Comparison of ENCODE assay signal across 8 mouse cellular contexts in the genomic region with DNA sequence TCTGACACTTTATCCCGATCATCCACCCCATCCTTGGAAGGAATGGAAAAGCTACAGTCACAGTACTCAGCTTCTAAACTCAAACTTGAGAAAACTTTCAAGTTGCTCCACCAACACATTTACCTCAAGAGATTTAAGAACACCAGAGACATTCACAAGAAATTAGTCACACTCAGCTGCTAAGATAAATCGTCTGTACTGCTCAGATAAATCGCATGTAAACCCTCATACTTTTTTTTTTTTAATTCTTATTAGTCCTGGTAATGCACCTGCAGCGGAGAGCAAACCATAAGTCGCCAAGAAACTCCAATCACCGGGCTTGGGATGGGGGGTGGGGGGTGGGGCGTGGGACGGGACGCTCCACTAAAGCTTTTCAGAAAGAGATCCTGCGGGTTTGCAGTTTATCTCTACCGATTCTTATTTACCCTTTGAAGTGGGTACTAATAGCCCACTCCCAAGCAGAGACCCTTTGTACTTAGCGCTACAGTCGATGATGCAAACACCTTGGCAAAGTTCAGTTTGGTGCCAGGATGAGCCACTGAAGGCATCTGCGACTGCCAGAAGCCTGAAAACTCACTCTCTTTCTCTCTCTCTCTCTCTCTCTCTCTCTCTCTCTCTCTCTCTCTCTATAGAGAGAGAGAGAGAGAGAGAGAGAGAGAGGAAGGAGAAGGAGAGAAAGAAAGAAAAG. TPM values are rescaled to one million over a fixed set of nuclear protein-coding genes. Genes with fewer than 3 reads are reported as not detected.
DNase-seq lines count a peak whose midpoint lies in the region; ATAC-seq lines count a peak whose summit lies in the region.

No protein-coding gene starts in this region.

- no peak for ATAC-seq in kidney, embryonic 15.5 days (replicated peaks; ENCODE audit: low FRiP score)
- no peak for ATAC-seq in midbrain, embryonic 12.5 days (ENCODE audit: low FRiP score, low read depth)

- H3K27ac ChIP-seq in kidney, embryonic 15.5 days: no peak overlapping the region
- H3K27ac ChIP-seq in hindbrain, embryonic 10.5 days: peak overlapping the region; percentile 91
- no peak overlapping the region for H3K27ac ChIP-seq in midbrain, embryonic 12.5 days (replicated peaks)

- intact Hi-C loops in left cerebral cortex, postnatal 36 days (cut with DNase I): no loop called here

- H3K36me3 ChIP-seq in kidney, embryonic 15.5 days: no peaks in the 10 kb centered on the region
- 0 out of 2 replicates have a peak, but pooled peaks cover 3% of the 10 kb centered on the region for H3K36me3 ChIP-seq in hindbrain, embryonic 10.5 days
- no peaks in the 10 kb centered on the region for H3K36me3 ChIP-seq in midbrain, embryonic 12.5 days

- H3K4me2 ChIP-seq in kidney, embryonic 15.5 days: peak overlapping the region; percentile 88
- H3K4me2 ChIP-seq in midbrain, embryonic 12.5 days (replicated peaks): peak overlapping the region; percentile 76

- no peaks in the 10 kb centered on the region for H3K9me3 ChIP-seq in kidney, embryonic 15.5 days (replicated peaks)
- no peaks in the 10 kb centered on the region for H3K9me3 ChIP-seq in hindbrain, embryonic 10.5 days
- H3K9me3 ChIP-seq in midbrain, embryonic 12.5 days: no peaks in the 10 kb centered on the region

- peak overlapping the region; percentile 85 for H3K4me3 ChIP-seq in kidney, embryonic 15.5 days (replicated peaks)
- peak overlapping the region; percentile 90 for H3K4me3 ChIP-seq in hindbrain, embryonic 10.5 days
- H3K4me3 ChIP-seq in midbrain, embryonic 12.5 days: peak overlapping the region; percentile 85

- DNase-seq in kidney, postnatal 14 days: no peak
- peak; percentile 30 for DNase-seq in NIH3T3 (ENCODE audit: low read depth)
- no peak for DNase-seq in hindbrain, embryonic 10.5 days (ENCODE audit: low spot score)
- DNase-seq in adrenal gland, postnatal 25 days: no peak
- no peak for DNase-seq in spleen, postnatal 4 days (ENCODE audit: low spot score in 2 of 2)
- DNase-seq in left cerebral cortex, postnatal 36 days (ENCODE audit: low spot score in 2 of 2): no peak

- WGBS in kidney, embryonic 15.5 days: 9% methylated on average over 14 of the region's 14 CpGs
- WGBS in hindbrain, embryonic 10.5 days: 17% methylated on average over 14 of the region's 14 CpGs
- WGBS in midbrain, embryonic 12.5 days: 14% methylated on average over 14 of the region's 14 CpGs

- peaks cover 16% of the 10 kb centered on the region for H3K4me1 ChIP-seq in kidney, embryonic 15.5 days
- H3K4me1 ChIP-seq in hindbrain, embryonic 10.5 days (replicated peaks): peaks cover 26% of the 10 kb centered on the region
- H3K4me1 ChIP-seq in midbrain, embryonic 12.5 days: peaks cover 16% of the 10 kb centered on the region

- peak overlapping the region; percentile 89 for H3K9ac ChIP-seq in kidney, embryonic 15.5 days
- H3K9ac ChIP-seq in midbrain, embryonic 12.5 days (replicated peaks): peak overlapping the region; percentile 85

- H3K27me3 ChIP-seq in kidney, embryonic 15.5 days: 0 out of 2 replicates have a peak, but pooled peaks cover 3% of the 10 kb centered on the region
- H3K27me3 ChIP-seq in hindbrain, embryonic 10.5 days (ENCODE audit: insufficient read depth, poor library complexity, severe bottlenecking): no peaks in the 10 kb centered on the region
- H3K27me3 ChIP-seq in midbrain, embryonic 12.5 days: peaks cover 3% of the 10 kb centered on the region

RNA-seq across cellular contexts. Expression of gene Wdtc1, which starts 15.3 kb away (rescaled TPM):
- polyA plus RNA-seq in kidney, embryonic 15.5 days (2015; fragmentation: Nextera tagmentation; extraction: Ambion mirVana): 12.0 and 13.1 TPM in 2 replicates
- 19.5 and 22.0 TPM in 2 replicates for polyA plus RNA-seq in hindbrain, embryonic 10.5 days (2016; fragmentation: Nextera tagmentation; extraction: Ambion mirVana)
- polyA plus RNA-seq in midbrain, embryonic 12.5 days (2016; fragmentation: Nextera tagmentation; extraction: Ambion mirVana): 24.2 and 26.1 TPM in 2 replicates
- 46.7 and 60.7 TPM in 2 replicates for total RNA-seq in adrenal gland, postnatal 25 days (2021)
- 10 to 100 TPM; 58.6 to 59.8 TPM for total RNA-seq in left cerebral cortex, postnatal 36 days (2021)

RNA-seq across cellular contexts. Expression of gene Slc9a1, which starts 31.5 kb away (rescaled TPM):
- 7.5 and 8.3 TPM in 2 replicates for polyA plus RNA-seq in kidney, embryonic 15.5 days (2015; fragmentation: Nextera tagmentation; extraction: Ambion mirVana)
- polyA plus RNA-seq in hindbrain, embryonic 10.5 days (2016; fragmentation: Nextera tagmentation; extraction: Ambion mirVana): 8.0 and 8.6 TPM in 2 replicates
- polyA plus RNA-seq in midbrain, embryonic 12.5 days (2016; fragmentation: Nextera tagmentation; extraction: Ambion mirVana): 9.0 and 9.2 TPM in 2 replicates
- total RNA-seq in adrenal gland, postnatal 25 days (2021): 70.4 and 70.7 TPM in 2 replicates
- 10 to 100 TPM; 48.8 to 56.9 TPM for total RNA-seq in left cerebral cortex, postnatal 36 days (2021)
